Mouse (Mus musculus) adrenal gland, postnatal 4 days (tissue): ENCODE results near the gene Hspa12b. TPM values are rescaled to one million over a fixed set of nuclear protein-coding genes. Genes with fewer than 3 reads are reported as not detected.

ENCODE experiments used
- DNase-seq, 2 experiments: peaks; one replicate each; pipeline ENCODE4 v3.0.0; 2021 to 2022; ENCODE audit warnings: low spot score in 2 of 2, mixed read lengths in 2 of 2
- total RNA-seq, 2 experiments: library from RNA; stranded (reverse); gene quantifications; 2 replicates each; pipeline ENCODE4 v1.2.3; 2021

The Hspa12b gene
- total RNA-seq, 2 experiments from 2014 or later = 20.7 to 23.0 TPM

DNA sequence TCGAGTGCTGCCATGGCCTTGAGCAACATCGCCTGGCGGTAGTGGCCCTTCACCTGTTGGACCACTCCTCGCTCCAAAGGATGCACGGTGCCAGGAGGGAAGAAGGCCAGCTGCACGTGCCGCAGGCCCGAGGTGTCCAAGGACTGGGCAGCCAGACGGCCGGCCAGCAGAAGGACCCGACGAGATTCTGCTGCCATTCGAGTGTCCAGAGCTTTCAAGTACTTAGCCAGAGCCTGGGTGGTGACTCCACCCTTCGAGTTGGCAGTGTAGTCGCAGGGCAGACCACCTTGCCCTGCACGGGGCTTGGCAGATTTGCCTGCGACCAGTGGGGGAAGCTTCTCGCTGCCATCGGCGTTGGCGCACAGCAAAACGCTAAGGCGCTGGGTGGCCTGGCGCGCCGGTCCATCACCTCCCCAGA is 51.8 kb downstream of the Hspa12b start:
- DNase-seq = no peak

- DNase-seq = peak in 1 of 2 experiments; percentile 37
These were observed 52.3 kb downstream of the Hspa12b start for GRCm38 (mm10) chr2:131179246-131179886.

GRCm38 (mm10) chr2:131179990-131180587 is 53.0 kb downstream of the Hspa12b start, which contains the start of gene Cenpb:
Cenpb (minus strand) TSS chr2:131180067.
- peak; percentile 61 to 69 for DNase-seq

- no peak for DNase-seq
These were observed 59.3 kb downstream of the Hspa12b start for GRCm38 (mm10) chr2:131186343-131186742.

DNA sequence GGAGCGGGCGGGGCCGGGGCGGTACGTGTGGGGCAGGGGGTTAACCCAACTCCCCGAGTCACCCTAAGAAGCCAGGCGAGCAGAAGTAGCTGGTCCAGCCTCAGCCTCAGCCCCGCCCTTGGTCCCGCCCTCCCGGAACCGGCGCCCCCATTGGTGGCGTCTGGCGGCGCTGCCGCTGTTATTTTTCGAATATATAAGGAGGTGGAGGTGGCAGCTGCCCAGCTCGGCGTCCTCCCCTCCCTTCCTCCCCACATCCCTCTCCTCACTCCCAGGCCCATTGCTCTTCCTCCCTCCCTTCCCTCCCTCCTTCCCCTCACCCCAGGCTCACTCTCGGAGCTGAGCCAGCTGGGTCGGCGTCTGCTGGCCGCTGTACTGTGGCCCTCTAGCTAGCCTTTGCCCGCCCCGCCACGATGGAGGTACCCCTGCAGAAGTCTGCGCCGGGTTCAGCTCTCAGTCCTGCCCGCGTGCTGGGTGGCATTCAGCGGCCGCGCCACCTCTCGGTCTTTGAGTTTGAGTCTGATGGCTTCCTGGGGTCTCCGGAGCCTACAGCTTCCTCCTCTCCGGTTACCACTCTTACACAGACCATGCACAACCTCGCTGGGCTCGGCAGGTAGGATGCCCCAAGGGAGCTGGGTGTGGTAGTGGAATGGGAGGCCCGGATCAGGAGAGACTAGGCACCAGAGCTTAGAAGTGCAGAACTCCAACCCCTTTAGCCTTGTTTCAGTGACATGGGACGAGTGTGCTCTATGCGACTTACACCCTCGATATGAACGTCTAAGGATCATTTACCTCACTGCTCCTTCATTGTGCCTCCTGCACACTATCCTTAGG is 59.9 kb downstream of the Hspa12b start, which contains the start of the genes Cdc25b and Spef1:
Gene Cdc25b (plus strand): TSS at position 179 of the 831 bp plus-strand sequence.
Gene Spef1 (minus strand): TSS at position 512 of the 831 bp plus-strand sequence.
- DNase-seq = peak; percentile 67 to 70

- DNase-seq = no peak
These were observed 60.5 kb downstream of the Hspa12b start for GRCm38 (mm10) chr2:131187602-131187922.

- DNase-seq = no peak
These were observed 61.2 kb downstream of the Hspa12b start for GRCm38 (mm10) chr2:131188311-131188710.

DNA sequence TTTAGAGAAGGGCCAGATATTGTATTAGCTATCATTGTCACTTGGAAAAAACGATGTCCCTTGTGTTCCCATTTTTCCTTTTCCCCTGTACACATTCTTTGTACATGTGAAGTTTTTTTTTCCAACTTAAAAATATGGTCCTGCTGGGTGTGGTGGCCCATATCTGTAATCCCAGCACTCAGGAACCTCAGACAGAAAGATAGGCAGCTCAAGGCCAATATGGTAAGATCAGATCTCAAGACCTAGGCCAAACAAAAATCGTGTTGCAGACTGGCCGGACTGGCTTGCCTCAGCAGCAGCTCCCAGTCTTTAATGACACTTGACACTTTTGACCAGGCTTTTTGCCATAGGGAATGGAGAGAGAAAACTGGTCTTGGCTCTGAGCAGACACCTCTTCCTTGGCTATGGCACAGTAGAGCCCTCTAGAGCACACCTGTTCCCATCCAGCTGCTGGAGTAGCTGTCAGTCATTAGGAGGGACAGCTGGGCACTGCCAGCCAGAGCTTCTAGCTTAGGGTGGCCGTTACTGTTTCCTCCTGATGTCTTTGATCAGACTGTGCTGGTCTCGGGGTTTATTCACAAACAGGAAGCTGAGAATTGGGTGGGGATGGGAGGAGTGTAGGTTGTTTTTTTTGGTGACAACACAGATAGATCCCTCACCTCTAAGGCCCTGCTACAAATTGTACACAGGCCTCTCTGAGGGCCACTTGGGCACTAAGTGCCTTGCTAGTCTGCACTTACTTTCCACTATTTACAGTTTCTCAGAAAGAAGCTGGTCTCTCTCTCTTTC is 62.6 kb downstream of the Hspa12b start:
- DNase-seq = no peak

DNA sequence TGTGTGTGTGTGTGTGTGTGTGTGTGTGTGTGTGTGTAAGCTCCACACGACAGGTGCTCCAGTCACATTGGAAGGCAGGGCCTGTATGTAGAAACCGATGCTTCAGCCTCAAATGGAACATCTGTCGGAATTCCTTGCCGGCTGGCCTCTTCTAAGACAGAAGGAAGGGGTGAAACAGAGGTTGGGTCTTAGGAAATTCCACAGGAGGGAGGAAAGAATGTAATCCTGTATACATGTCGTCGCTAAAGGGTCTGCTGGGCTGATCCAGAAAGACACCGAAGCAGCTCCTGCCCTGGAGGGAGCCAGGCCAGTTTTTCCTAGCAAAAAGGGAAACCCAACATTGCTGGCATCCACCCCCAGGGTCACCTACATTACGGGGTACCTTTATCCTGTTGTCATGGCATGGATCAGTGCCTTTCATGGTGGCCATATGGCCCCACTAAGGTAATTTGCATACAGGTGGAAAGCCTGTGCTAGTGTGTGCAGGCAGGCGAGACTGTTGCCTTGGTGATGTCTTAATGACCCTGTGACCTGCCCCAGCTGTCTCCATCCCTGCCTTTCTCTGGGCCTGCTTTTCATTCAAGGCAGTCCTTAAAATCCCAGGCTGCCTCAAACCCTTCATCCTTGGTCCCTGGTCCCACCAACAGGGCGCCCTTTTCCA is 63.4 kb downstream of the Hspa12b start:
- no peak for DNase-seq

- DNase-seq = no peak
These were observed 63.9 kb downstream of the Hspa12b start for GRCm38 (mm10) chr2:131191005-131191390.

Other genes with a start within 250 kb of the Hspa12b start
- gene 4930402H24Rik, start 220.9 kb upstream of the Hspa12b start, total RNA-seq = 10 to 100 TPM; 30.1 to 32.7 TPM
- gene Atrn, start 220.8 kb upstream of the Hspa12b start, total RNA-seq = 10 to 100 TPM; 37.7 to 37.8 TPM
- gene Gfra4, start 84.2 kb upstream of the Hspa12b start, total RNA-seq = 10 to 100 TPM; 10.1 to 11.4 TPM
- gene Adam33, start 63.5 kb upstream of the Hspa12b start, total RNA-seq = 1 to 10 TPM; 5.6 to 6.8 TPM
- gene Siglec1, start 40.5 kb upstream of the Hspa12b start, total RNA-seq = 1 to 10 TPM; 2.6 to 3.0 TPM
- not detected for gene Gm11037, start 6.2 kb downstream of the Hspa12b start, total RNA-seq
- gene 1700037H04Rik, start 32.8 kb downstream of the Hspa12b start, total RNA-seq = 10 to 100 TPM; 42.1 to 47.4 TPM
- gene Cenpb, start 52.8 kb downstream of the Hspa12b start, total RNA-seq = 10 to 100 TPM; 81.8 to 84.8 TPM
- gene Cdc25b, start 59.7 kb downstream of the Hspa12b start, total RNA-seq = 10 to 100 TPM; 28.8 to 40.0 TPM
- gene Spef1, start 60.0 kb downstream of the Hspa12b start, total RNA-seq = 1 to 10 TPM; 5.8 to 6.7 TPM
- 10 to 100 TPM; 23.9 to 24.8 TPM for gene Ap5s1, start 79.8 kb downstream of the Hspa12b start, total RNA-seq
- 10 to 100 TPM; 33.9 to 35.8 TPM for gene Mavs, start 106.8 kb downstream of the Hspa12b start, total RNA-seq
- gene Pank2, start 135.2 kb downstream of the Hspa12b start, total RNA-seq = 10 to 100 TPM; 60.4 to 69.5 TPM
- gene Rnf24, start 225.6 kb downstream of the Hspa12b start, total RNA-seq = 1 to 10 TPM; 9.4 to 9.7 TPM